Mouse (Mus musculus): Measurements from ENCODE around the gene Rab1b.

Rab1b gene

GRCm38 (mm10) chr19:5071545-5072369 is 35.1 kb downstream of the Rab1b start:
- DNase-seq (ENCODE audit: low spot score) = peak; percentile 95

- DNase-seq (ENCODE audit: low spot score) = no peak
Observed at GRCm38 (mm10) chr19:5071077-5071476, 35.8 kb downstream of the Rab1b start.

- no peak for DNase-seq (ENCODE audit: low spot score)
Observed at GRCm38 (mm10) chr19:5069978-5070377, 36.9 kb downstream of the Rab1b start.

- DNase-seq (ENCODE audit: low spot score) = no peak
Observed at GRCm38 (mm10) chr19:5069486-5069885, 37.4 kb downstream of the Rab1b start.

GRCm38 (mm10) chr19:5068570-5069234 is 38.2 kb downstream of the Rab1b start:
- no peak for DNase-seq (ENCODE audit: low spot score)

GRCm38 (mm10) chr19:5067867-5068569 is 38.9 kb downstream of the Rab1b start, which contains the start of gene Cd248:
TSS of gene Cd248 (plus strand) at chr19:5068078.
- peak; percentile 68 for DNase-seq (ENCODE audit: low spot score)

GRCm38 (mm10) chr19:5067040-5067799 is 39.7 kb downstream of the Rab1b start:
- DNase-seq (ENCODE audit: low spot score) = peak; percentile 25

- DNase-seq (ENCODE audit: low spot score) = no peak
Observed at GRCm38 (mm10) chr19:5065104-5065503, 41.8 kb downstream of the Rab1b start.

- peak; percentile 79 for DNase-seq (ENCODE audit: low spot score)
Observed at GRCm38 (mm10) chr19:5062446-5062845, 44.4 kb downstream of the Rab1b start.

GRCm38 (mm10) chr19:5062041-5062440 is 44.8 kb downstream of the Rab1b start:
- no peak for DNase-seq (ENCODE audit: low spot score)

- no peak for DNase-seq (ENCODE audit: low spot score)
Observed at GRCm38 (mm10) chr19:5060365-5061330, 46.2 kb downstream of the Rab1b start.

GRCm38 (mm10) chr19:5058801-5059771 is 47.8 kb downstream of the Rab1b start:
- DNase-seq (ENCODE audit: low spot score) = peak; percentile 74

GRCm38 (mm10) chr19:5057876-5058775 is 48.7 kb downstream of the Rab1b start:
- no peak for DNase-seq (ENCODE audit: low spot score)

GRCm38 (mm10) chr19:5056251-5056650 is 50.6 kb downstream of the Rab1b start:
- DNase-seq (ENCODE audit: low spot score) = peak; percentile 71

GRCm38 (mm10) chr19:5053909-5054308 is 53.0 kb downstream of the Rab1b start:
- peak; percentile 70 for DNase-seq (ENCODE audit: low spot score)

- no peak for DNase-seq (ENCODE audit: low spot score)
Observed at GRCm38 (mm10) chr19:5052853-5053252, 54.0 kb downstream of the Rab1b start.

GRCm38 (mm10) chr19:5052166-5052822 is 54.6 kb downstream of the Rab1b start:
- no peak for DNase-seq (ENCODE audit: low spot score)

GRCm38 (mm10) chr19:5051515-5051914 is 55.4 kb downstream of the Rab1b start:
- DNase-seq (ENCODE audit: low spot score) = no peak
